32 mouse cellular contexts compared by ENCODE assay signal in the genomic region with DNA sequence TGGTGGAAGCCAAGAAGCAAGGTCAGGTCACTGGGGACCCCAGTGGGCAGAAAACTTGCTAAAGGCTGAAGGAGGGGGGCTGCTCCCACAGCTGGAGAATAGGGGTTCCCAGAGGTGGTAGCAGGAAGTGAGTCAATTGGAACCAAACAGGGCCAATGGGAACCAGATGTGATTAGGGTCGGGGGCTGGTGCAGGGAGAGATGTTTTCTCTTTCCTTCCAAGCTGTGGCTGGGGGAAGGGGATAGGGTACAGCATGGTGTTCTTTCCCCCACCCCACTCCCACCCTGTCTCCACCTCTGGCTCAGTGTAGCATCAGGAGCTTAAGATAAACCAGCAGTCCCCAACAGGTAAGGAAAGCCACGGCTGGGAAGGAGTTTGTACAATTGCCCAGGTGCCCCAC. TPM values are rescaled to one million over a fixed set of nuclear protein-coding genes. Genes with fewer than 3 reads are reported as not detected.
A peak's percentile ranks its signal among the peaks of the same experiment; 100 is the strongest.
DNase-seq lines count a peak whose midpoint lies in the region; ATAC-seq lines count a peak whose summit lies in the region.
"Had no signal": no experiment of that assay in that cellular context is flagged by ENCODE, and none has a peak within 500 bp of the region (broad histone marks: within the 10 kb centered on the region; RNA-seq: fewer than 3 reads in every experiment).

No protein-coding gene starts in this region.

- H3K36me3 ChIP-seq in embryonic facial prominence, embryonic 11.5 days (replicated peaks; ENCODE audit: control insufficient read depth, insufficient read depth, low read depth, low read length) = no peaks in the 10 kb centered on the region
- no peaks in the 10 kb centered on the region for H3K36me3 ChIP-seq in limb, embryonic 10.5 days
- H3K36me3 ChIP-seq: forebrain, embryonic 12.5 days; heart, embryonic 13.5 days; kidney, embryonic 15.5 days; lung, embryonic 15.5 days; neural tube, embryonic 12.5 days; stomach, embryonic 15.5 days had no signal

- no peak overlapping the region for H3K4me3 ChIP-seq in embryonic facial prominence, embryonic 11.5 days (ENCODE audit: low read depth, low read length)
- H3K4me3 ChIP-seq in limb, embryonic 10.5 days = peak overlapping the region; percentile 25
- H3K4me3 ChIP-seq: forebrain, embryonic 12.5 days; heart, embryonic 13.5 days; kidney, embryonic 15.5 days; layer of hippocampus, adult 2 months; lung, embryonic 15.5 days; myocyte; neural tube, embryonic 12.5 days; stomach, embryonic 15.5 days had no signal

- H3K9ac ChIP-seq in embryonic facial prominence, embryonic 11.5 days (replicated peaks; ENCODE audit: low read length) = no peak overlapping the region
- H3K9ac ChIP-seq: forebrain, embryonic 12.5 days; forebrain, postnatal 0 days; heart, embryonic 13.5 days; kidney, embryonic 15.5 days; lung, embryonic 15.5 days; neural tube, embryonic 12.5 days; stomach, embryonic 15.5 days had no signal

- peak overlapping the region; percentile 9; the same call in 1 of the 2 replicates for H3K27ac ChIP-seq in embryonic facial prominence, embryonic 11.5 days (replicated peaks; ENCODE audit: low read depth, low read length)
- peak overlapping the region; percentile 77 for H3K27ac ChIP-seq in limb, embryonic 10.5 days
- H3K27ac ChIP-seq: forebrain, embryonic 12.5 days; heart, embryonic 13.5 days; kidney, embryonic 15.5 days; layer of hippocampus, adult 2 months; lung, embryonic 15.5 days; neural tube, embryonic 12.5 days; stomach, embryonic 15.5 days had no signal

- H3K27me3 ChIP-seq in embryonic facial prominence, embryonic 11.5 days (ENCODE audit: control insufficient read depth, insufficient read depth, low read length) = no peaks in the 10 kb centered on the region
- peaks cover 23% of the 10 kb centered on the region for H3K27me3 ChIP-seq in limb, embryonic 10.5 days (ENCODE audit: low read depth, poor library complexity, severe bottlenecking)
- H3K27me3 ChIP-seq: lung, embryonic 15.5 days; Patski; stomach, embryonic 15.5 days had no signal

- H3K4me2 ChIP-seq in embryonic facial prominence, embryonic 11.5 days (ENCODE audit: low read depth, low read length) = 0 out of 2 replicates have a peak overlapping the region, but pooled peaks have one; percentile 3
- H3K4me2 ChIP-seq: forebrain, embryonic 12.5 days; heart, embryonic 13.5 days; kidney, embryonic 15.5 days; liver, embryonic 11.5 days; lung, embryonic 15.5 days; midbrain, embryonic 11.5 days; neural tube, embryonic 12.5 days; stomach, embryonic 15.5 days had no signal

- ATAC-seq in embryonic facial prominence, embryonic 11.5 days (replicated peaks; ENCODE audit: insufficient number of reproducible peaks, low FRiP score, low TSS enrichment, low read depth) = peak; percentile 50; the same call in 1 of the 2 replicates
- ATAC-seq: forebrain, postnatal 0 days; hindbrain, embryonic 16.5 days; Patski had no signal

- peak; percentile 60 for DNase-seq in embryo, embryonic 10.5 days (ENCODE audit: low spot score)
- no peak for DNase-seq in embryo, embryonic 9.5 days (ENCODE audit: extremely low spot score)
- DNase-seq in embryonic facial prominence, embryonic 11.5 days (ENCODE audit: low spot score) = peak; percentile 84
- DNase-seq in limb, embryonic 10.5 days (ENCODE audit: low spot score) = peak; percentile 71
- DNase-seq in urinary bladder, postnatal 25 days (ENCODE audit: low spot score) = no peak
- DNase-seq in c-Kit-positive CD71-positive TER-119-positive erythroid progenitor cells, embryonic 14.5 days (ENCODE audit: low spot score) = no peak
- no peak for DNase-seq in right cerebral cortex, postnatal 25 days
- DNase-seq: adrenal gland, postnatal 10 days; cerebellum, adult 11-12 months; cerebellum, adult 9-11 months; forebrain, postnatal 0 days; gastrocnemius, postnatal 10 days; heart, postnatal 10 days; kidney, adult 18-20 months; kidney, postnatal 36 days; thymus, postnatal 14 days had no signal

- 24% methylated on average over 2 of the region's 2 CpGs for WGBS in embryonic facial prominence, embryonic 11.5 days
- 18% methylated on average over 2 of the region's 2 CpGs for WGBS in limb, embryonic 10.5 days

- H3K9me3 ChIP-seq in embryonic facial prominence, embryonic 11.5 days (replicated peaks; ENCODE audit: control insufficient read depth, low read length) = no peaks in the 10 kb centered on the region
- peaks cover 4% of the 10 kb centered on the region; the same call in 1 of the 2 replicates for H3K9me3 ChIP-seq in limb, embryonic 10.5 days (replicated peaks)
- H3K9me3 ChIP-seq: forebrain, embryonic 12.5 days; heart, embryonic 13.5 days; kidney, embryonic 15.5 days; lung, embryonic 15.5 days; stomach, embryonic 15.5 days had no signal

- peaks cover 16% of the 10 kb centered on the region for H3K4me1 ChIP-seq in embryonic facial prominence, embryonic 11.5 days (ENCODE audit: control insufficient read depth, insufficient read depth, low read length)
- H3K4me1 ChIP-seq in limb, embryonic 10.5 days = peaks cover 65% of the 10 kb centered on the region

RNA-seq across cellular contexts. Expression of a gene that starts 45.0 kb away (rescaled TPM):
- not detected in 2 replicates for polyA plus RNA-seq in embryonic facial prominence, embryonic 11.5 days (2014; fragmentation: Nextera tagmentation; extraction: Ambion mirVana)
- not detected in 2 replicates for polyA plus RNA-seq in limb, embryonic 10.5 days (2016; fragmentation: Nextera tagmentation; extraction: Ambion mirVana)
- polyA plus RNA-seq: forebrain, embryonic 12.5 days; forebrain, postnatal 0 days; gonadal fat pad, adult 2 months; hindbrain, embryonic 16.5 days; intestine, embryonic 14.5 days; kidney, embryonic 15.5 days; liver, embryonic 11.5 days; liver, embryonic 16.5 days; lung, embryonic 15.5 days; midbrain, embryonic 11.5 days; midbrain, postnatal 0 days; neural tube, embryonic 12.5 days; Patski had no signal

Comparison
In these comparisons a context has a peak if more than half of its experiments do, and no peak if none do; other contexts are left out.
1. DNase-seq: peak in embryo, embryonic 10.5 days (single experiment), embryonic facial prominence, embryonic 11.5 days (single experiment) and limb, embryonic 10.5 days (single experiment); none in embryo, embryonic 9.5 days (single experiment), urinary bladder, postnatal 25 days (single experiment), c-Kit-positive CD71-positive TER-119-positive erythroid progenitor cells, embryonic 14.5 days (single experiment) and right cerebral cortex, postnatal 25 days (single experiment).